Mouse (Mus musculus) myocyte (in vitro differentiated cells): ENCODE results near the gene Klf9. TPM values are rescaled to one million over a fixed set of nuclear protein-coding genes. Genes with fewer than 3 reads are reported as not detected.
A peak's percentile ranks its signal among the peaks of the same experiment; 100 is the strongest.

ENCODE experiments used
- H3K27me3 ChIP-seq: one replicate; pipeline ENCODE4 v1.6.1; 2011; ENCODE audit not compliant: control insufficient read depth, insufficient read depth, insufficient read length
- H3K36me3 ChIP-seq: one replicate; pipeline ENCODE4 v1.6.1; 2011; ENCODE audit not compliant: control insufficient read depth, insufficient read depth
- H3K4me2 ChIP-seq: one replicate; pipeline ENCODE4 v1.6.1; 2011; ENCODE audit warnings: low read depth, control low read depth
- H3K4me3 ChIP-seq: one replicate; pipeline ENCODE4 v1.5.1; 2011; ENCODE audit warnings: mild to moderate bottlenecking, control low read depth, moderate library complexity
- H3K79me2 ChIP-seq: one replicate; pipeline ENCODE4 v1.6.1; 2011; ENCODE audit not compliant: control insufficient read depth, insufficient read depth
- H3ac ChIP-seq: one replicate; pipeline ENCODE4 v1.6.1; 2011; ENCODE audit not compliant: control insufficient read depth, insufficient read length
- CEBPB ChIP-seq: IDR thresholded peaks from 2 replicates; pipeline ENCODE4 v1.6.1; 2011; ENCODE audit warnings: mild to moderate bottlenecking, moderate library complexity; ENCODE audit not compliant: poor library complexity, insufficient read depth, severe bottlenecking
- E2F4 ChIP-seq: IDR thresholded peaks from one replicate; pipeline ENCODE4 v1.6.1; 2011; ENCODE audit warnings: mild to moderate bottlenecking, control low read depth, moderate library complexity; ENCODE audit not compliant: insufficient read depth
- MAX ChIP-seq: IDR thresholded peaks from one replicate; pipeline ENCODE4 v1.6.1; 2011; ENCODE audit warnings: low read depth, mild to moderate bottlenecking, control low read depth
- MYOD1 ChIP-seq, 3 experiments: IDR thresholded peaks; one replicate each; pipeline ENCODE4 v1.6.1; 2011; ENCODE audit warnings: control low read depth in 2 of 3, low read depth in 2 of 3, mild to moderate bottlenecking in 2 of 3, moderate library complexity in 1 of 3; ENCODE audit not compliant: insufficient read length in 2 of 3, control insufficient read depth in 1 of 3
- MYOG ChIP-seq, 3 experiments: IDR thresholded peaks; one replicate each; pipeline ENCODE4 v1.6.1; 2011; ENCODE audit warnings: control low read depth in 2 of 3, low read depth in 2 of 3, mild to moderate bottlenecking in 2 of 3; ENCODE audit not compliant: insufficient read length in 2 of 3, control insufficient read depth in 1 of 3, insufficient read depth in 1 of 3
- POLR2A ChIP-seq: IDR thresholded peaks from one replicate; pipeline ENCODE4 v1.6.1; 2011; ENCODE audit warnings: low read depth, mild to moderate bottlenecking, control low read depth, moderate library complexity; ENCODE audit not compliant: insufficient read length
- POLR2AphosphoS2 ChIP-seq: IDR thresholded peaks from one replicate; pipeline ENCODE4 v1.6.1; 2011; ENCODE audit warnings: low read depth, control low read depth; ENCODE audit not compliant: insufficient read length
- REST ChIP-seq: IDR thresholded peaks from one replicate; pipeline ENCODE4 v1.6.1; 2011; ENCODE audit warnings: mild to moderate bottlenecking, control low read depth, moderate library complexity; ENCODE audit not compliant: insufficient read depth, insufficient read length
- SRF ChIP-seq: IDR thresholded peaks from one replicate; pipeline ENCODE4 v1.6.1; 2011; ENCODE audit warnings: low read depth; ENCODE audit not compliant: control insufficient read depth, insufficient read length
- TCF12 ChIP-seq: IDR thresholded peaks from one replicate; pipeline ENCODE4 v1.6.1; 2011; ENCODE audit warnings: mild to moderate bottlenecking, control low read depth; ENCODE audit not compliant: poor library complexity, insufficient read depth, severe bottlenecking
- TCF3 ChIP-seq: IDR thresholded peaks from one replicate; pipeline ENCODE4 v1.6.1; 2011; ENCODE audit warnings: low read depth, control low read depth; ENCODE audit not compliant: insufficient read length
- USF1 ChIP-seq: IDR thresholded peaks from one replicate; pipeline ENCODE4 v1.6.1; 2011; ENCODE audit warnings: low read depth, mild to moderate bottlenecking, control low read depth, moderate library complexity
- polyA plus RNA-seq: library from polyadenylated mRNA; unstranded; fragments of >200 nt; fragmentation: generic; extraction: Trizol; gene quantifications from one replicate; pipeline ENCODE4 v1.2.1, GENCODE M21; 2012; ENCODE audit warnings: missing spikeins

Gene Klf9
- polyA plus RNA-seq, 1 experiment: 7.1 TPM

DNA sequence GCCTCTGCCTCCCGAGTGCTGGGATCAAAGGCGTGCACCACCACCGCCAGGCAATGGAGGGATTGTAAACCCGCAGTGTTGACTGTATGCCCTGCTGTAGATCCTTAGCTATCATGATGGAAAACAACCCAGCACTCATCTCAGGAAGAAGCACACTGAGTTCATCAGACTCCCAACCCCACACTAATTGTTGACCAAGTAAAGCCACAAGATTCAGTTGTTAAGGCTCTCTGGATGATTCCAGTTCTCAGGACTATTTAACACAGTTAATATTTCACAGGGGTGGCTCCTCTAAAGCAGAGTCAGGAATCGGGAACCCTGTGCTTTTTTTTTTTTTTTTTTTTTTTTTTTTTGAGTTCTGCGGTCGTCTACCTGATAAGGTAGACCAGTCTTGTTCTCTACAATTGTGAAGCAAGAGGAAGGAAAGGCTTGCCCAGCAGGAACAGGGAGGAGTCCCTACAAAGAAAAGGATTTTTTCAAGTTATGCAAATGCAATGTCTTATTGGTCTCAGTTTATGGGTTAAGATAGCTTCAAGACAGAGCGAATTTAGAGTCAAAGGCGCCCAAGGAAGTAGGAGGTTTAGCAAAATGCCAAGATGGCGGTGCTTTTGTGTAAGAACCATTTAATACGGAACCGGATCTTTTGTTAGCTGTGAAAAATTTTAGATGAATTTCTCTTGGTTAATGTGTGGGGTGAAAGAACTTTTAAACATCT is 1.1 kb upstream of the Klf9 start:
- TF ChIP-seq CEBPB (no peak), E2F4 (no peak), MYOG (IDR thresholded peaks at IDR 0.05; ENCODE audit: control insufficient read depth in 1 of 3, insufficient read depth in 1 of 3, insufficient read length in 2 of 3, low read depth in 2 of 3) (no peak), POLR2AphosphoS2 (no peak), USF1 (no peak), TCF12 (no peak), POLR2A (no peak), SRF (no peak), TCF3 (no peak), REST (no peak), MYOD1 (IDR thresholded peaks at IDR 0.05; ENCODE audit: control insufficient read depth in 1 of 3, insufficient read length in 2 of 3, low read depth in 2 of 3) (no peak), MAX (no peak)
- no peaks in the 10 kb centered on the region for H3K27me3 ChIP-seq
- H3K4me3 ChIP-seq: peak overlapping the region; percentile 97
- no peaks in the 10 kb centered on the region for H3K36me3 ChIP-seq
- peaks cover 26% of the 10 kb centered on the region for H3K79me2 ChIP-seq
- peak overlapping the region; percentile 63 for H3K4me2 ChIP-seq
- H3ac ChIP-seq: peak overlapping the region; percentile 98

DNA sequence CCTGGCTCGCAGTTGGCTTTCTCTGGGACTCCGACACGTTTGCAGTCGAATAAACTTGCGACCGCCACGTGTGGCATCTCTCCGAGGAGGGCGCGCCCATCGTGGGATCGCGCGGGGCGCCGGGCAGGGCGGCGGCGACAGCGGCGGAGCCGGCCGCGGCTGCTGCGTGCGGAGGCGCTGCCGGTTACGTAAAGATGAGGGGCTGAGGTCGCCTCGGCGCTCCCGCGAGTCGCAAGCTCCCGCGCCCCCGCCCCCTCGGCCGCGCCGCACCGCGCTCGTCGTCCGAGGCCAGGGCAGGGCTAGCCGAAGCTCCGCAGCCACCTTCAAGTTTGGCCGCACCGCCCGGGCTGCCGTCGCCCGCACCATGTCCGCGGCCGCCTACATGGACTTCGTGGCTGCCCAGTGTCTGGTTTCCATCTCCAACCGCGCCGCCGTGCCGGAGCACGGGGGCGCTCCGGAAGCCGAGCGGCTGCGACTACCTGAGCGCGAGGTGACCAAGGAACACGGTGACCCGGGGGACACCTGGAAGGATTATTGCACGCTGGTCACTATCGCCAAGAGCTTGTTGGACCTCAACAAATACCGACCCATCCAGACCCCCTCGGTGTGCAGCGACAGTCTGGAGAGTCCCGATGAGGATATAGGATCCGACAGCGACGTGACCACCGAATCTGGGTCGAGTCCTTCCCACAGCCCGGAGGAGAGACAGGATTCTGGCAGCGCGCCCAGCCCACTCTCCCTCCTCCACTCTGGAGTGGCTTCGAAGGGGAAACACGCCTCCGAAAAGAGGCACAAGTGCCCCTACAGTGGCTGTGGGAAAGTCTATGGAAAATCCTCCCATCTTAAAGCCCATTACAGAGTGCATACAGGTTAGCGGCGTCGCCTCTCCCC is 610 bp downstream of the Klf9 start:
- H3K79me2 ChIP-seq: peaks cover 43% of the 10 kb centered on the region
- H3K4me2 ChIP-seq: peak overlapping the region; percentile 48
- H3K27me3 ChIP-seq: no peaks in the 10 kb centered on the region
- no peaks in the 10 kb centered on the region for H3K36me3 ChIP-seq
- TF ChIP-seq TCF12 (no peak), REST (no peak), POLR2AphosphoS2 (no peak), USF1 (no peak), MYOG (IDR thresholded peaks at IDR 0.05; ENCODE audit: control insufficient read depth in 1 of 3, insufficient read depth in 1 of 3, insufficient read length in 2 of 3, low read depth in 2 of 3) (no peak), CEBPB (no peak), MAX (no peak), MYOD1 (IDR thresholded peaks at IDR 0.05; ENCODE audit: control insufficient read depth in 1 of 3, insufficient read length in 2 of 3, low read depth in 2 of 3) (no peak), SRF (no peak)
- peak overlapping the region; percentile 98 for H3ac ChIP-seq
- H3K4me3 ChIP-seq: peak overlapping the region; percentile 97

DNA sequence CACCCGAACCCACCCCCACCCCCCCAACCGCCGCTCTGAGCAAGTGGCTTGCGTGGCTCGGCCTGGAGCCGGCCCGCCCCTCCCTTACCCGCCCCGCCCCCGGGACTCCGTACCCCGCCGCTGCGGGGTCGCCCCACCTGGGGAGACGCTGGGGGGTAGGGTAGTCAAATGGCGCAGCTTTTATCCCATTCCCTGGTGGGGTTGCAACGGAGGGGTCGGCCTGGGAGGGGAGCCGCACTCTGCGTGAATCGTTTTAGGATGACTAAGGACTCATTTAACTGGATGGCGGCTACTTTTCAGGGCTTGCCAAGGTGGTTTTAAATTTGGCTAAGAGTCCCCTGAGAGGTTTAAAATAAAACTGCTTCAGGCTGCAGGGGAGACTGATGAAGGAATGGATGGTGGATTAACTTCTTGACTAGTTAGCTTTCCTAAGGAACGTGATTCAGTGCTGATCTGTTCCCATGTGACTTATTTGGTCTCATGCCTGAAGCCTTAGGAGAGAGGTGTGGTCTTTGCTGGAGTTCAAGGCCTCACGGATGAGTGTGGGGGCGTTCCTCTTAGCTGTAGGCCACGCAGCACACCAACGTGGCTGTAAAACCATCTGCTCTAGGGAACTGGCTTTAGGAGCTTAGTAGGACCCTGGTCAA is 1.5 kb downstream of the Klf9 start:
- peaks cover 52% of the 10 kb centered on the region for H3K79me2 ChIP-seq
- peak overlapping the region; percentile 97 for H3K4me3 ChIP-seq
- H3K4me2 ChIP-seq: peak overlapping the region; percentile 82
- no peaks in the 10 kb centered on the region for H3K36me3 ChIP-seq
- no peaks in the 10 kb centered on the region for H3K27me3 ChIP-seq
- TF ChIP-seq REST (no peak), MYOG (IDR thresholded peaks at IDR 0.05; ENCODE audit: control insufficient read depth in 1 of 3, insufficient read depth in 1 of 3, insufficient read length in 2 of 3, low read depth in 2 of 3) (no peak), E2F4 (no peak), USF1 (peak; percentile 65), CEBPB (no peak), TCF12 (no peak), MYOD1 (IDR thresholded peaks at IDR 0.05; ENCODE audit: control insufficient read depth in 1 of 3, insufficient read length in 2 of 3, low read depth in 2 of 3) (no peak), POLR2A (peak; percentile 51), POLR2AphosphoS2 (peak; percentile 39), TCF3 (no peak), MAX (no peak)
- peak overlapping the region; percentile 98 for H3ac ChIP-seq

DNA sequence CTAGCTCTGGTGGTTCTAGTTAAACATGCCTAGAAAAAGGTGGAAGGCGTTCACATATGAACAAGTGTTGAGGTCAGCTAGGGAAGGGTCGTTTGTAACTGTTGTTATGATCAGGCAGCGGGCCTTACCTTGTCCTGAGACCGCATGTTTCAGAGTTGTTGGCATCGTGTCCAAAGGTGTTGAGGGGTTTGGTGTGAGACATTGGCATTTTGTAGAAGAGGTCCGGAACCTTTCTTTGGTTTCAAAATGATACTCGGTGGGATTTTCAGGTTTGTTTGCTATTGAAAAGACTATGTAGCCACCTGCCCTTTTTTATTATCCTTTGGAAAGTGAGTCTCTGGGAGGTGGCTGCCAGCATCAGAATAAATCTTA is 2.0 kb downstream of the Klf9 start:
- Histone ChIP-seq H3K27me3 (no peaks in the 10 kb centered on the region), H3ac (peak overlapping the region; percentile 98), H3K79me2 (peaks cover 54% of the 10 kb centered on the region), H3K4me3 (peak overlapping the region; percentile 97), H3K36me3 (no peaks in the 10 kb centered on the region), H3K4me2 (peak overlapping the region; percentile 82)
- TF ChIP-seq REST: no peak
- TF ChIP-seq MYOD1 (IDR thresholded peaks at IDR 0.05; ENCODE audit: control insufficient read depth in 1 of 3, insufficient read length in 2 of 3, low read depth in 2 of 3): no peak
- no peak for TF ChIP-seq MAX
- TF ChIP-seq POLR2AphosphoS2: no peak

DNA sequence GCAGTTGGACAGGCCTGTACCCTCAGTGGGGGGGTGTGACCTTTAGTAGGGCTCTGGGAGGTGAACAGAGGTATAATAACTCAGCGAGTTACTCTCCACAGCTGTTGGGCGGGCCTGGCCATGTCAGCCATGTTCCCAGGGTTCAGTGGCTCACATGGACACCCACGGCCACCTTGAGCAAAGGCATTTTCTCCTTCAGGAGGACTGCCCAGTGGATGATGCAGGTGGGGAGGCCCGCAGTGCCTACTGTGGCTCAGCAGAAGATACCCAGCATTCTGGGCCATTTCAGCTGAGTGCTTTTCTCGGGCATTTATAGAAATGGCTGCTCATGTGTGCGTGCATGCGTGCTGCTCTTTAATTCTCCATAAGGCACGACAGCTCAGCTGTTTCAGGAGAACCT is 2.5 kb downstream of the Klf9 start:
- Histone ChIP-seq H3K4me3 (peak overlapping the region; percentile 97), H3K36me3 (no peaks in the 10 kb centered on the region), H3K4me2 (peak overlapping the region; percentile 82), H3K27me3 (no peaks in the 10 kb centered on the region), H3K79me2 (peaks cover 54% of the 10 kb centered on the region), H3ac (no peak overlapping the region)
- TF ChIP-seq MYOG (IDR thresholded peaks at IDR 0.05; ENCODE audit: control insufficient read depth in 1 of 3, insufficient read depth in 1 of 3, insufficient read length in 2 of 3, low read depth in 2 of 3): peak in 1 of 3 experiments; percentile 38
- TF ChIP-seq USF1: no peak
- no peak for TF ChIP-seq TCF12
- peak in 1 of 3 experiments; percentile 29 for TF ChIP-seq MYOD1 (IDR thresholded peaks at IDR 0.05; ENCODE audit: control insufficient read depth in 1 of 3, insufficient read length in 2 of 3, low read depth in 2 of 3)
